Mouse (Mus musculus): ENCODE data around the gene Mgat5. TPM values are rescaled to one million over a fixed set of nuclear protein-coding genes. Genes with fewer than 3 reads are reported as not detected.

The Mgat5 gene
- polyA plus RNA-seq, 1 experiment = 3.6 TPM

DNA sequence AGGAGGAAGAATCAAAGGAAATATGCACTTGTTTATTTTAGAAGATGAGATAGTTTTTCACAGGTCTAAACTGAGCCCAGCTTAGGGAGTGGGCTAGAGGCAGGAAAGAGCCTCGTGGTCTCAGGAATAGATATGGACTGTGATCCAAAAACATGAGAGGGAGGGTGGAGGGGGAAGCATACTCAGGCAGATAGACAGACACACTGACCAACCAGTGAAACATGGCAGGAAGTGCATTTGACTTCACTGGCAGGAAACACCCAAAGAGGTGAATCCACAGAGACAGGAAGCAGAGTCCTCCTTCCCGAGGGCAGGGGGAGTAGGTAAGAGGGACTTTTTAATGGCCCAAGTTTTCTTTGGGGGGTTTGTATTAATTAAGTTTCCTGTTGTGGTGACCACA is 25.7 kb downstream of the Mgat5 start:
- TF ChIP-seq MAX (IDR thresholded peaks at IDR 0.05) (no peak), CEBPB (IDR thresholded peaks at IDR 0.05; ENCODE audit: low read depth) (no peak), MYOG (IDR thresholded peaks at IDR 0.05; ENCODE audit: control insufficient read depth, extremely low read depth, insufficient read length) (no peak), CTCF (IDR thresholded peaks at IDR 0.05; ENCODE audit: control insufficient read depth, insufficient read depth, insufficient read length) (no peak), USF1 (IDR thresholded peaks at IDR 0.05; ENCODE audit: low read depth) (no peak), MYOD1 (IDR thresholded peaks at IDR 0.05; ENCODE audit: control insufficient read depth, insufficient read length, low read depth) (no peak), FOSL1 (IDR thresholded peaks at IDR 0.05; ENCODE audit: insufficient read depth, low read length, poor library complexity, severe bottlenecking) (no peak)
- Histone ChIP-seq H3K27me3 (ENCODE audit: control insufficient read depth, insufficient read depth, insufficient read length) (no peaks in the 10 kb centered on the region), H3K36me3 (ENCODE audit: control insufficient read depth, insufficient read depth) (no peaks in the 10 kb centered on the region), H3K4me3 (ENCODE audit: insufficient read depth, poor library complexity, severe bottlenecking) (no peak overlapping the region), H3ac (ENCODE audit: control insufficient read depth, insufficient read length, low read depth) (no peak overlapping the region), H3K79me3 (ENCODE audit: low read depth) (no peaks in the 10 kb centered on the region), H3K79me2 (ENCODE audit: control insufficient read depth, insufficient read depth) (no peaks in the 10 kb centered on the region)

DNA sequence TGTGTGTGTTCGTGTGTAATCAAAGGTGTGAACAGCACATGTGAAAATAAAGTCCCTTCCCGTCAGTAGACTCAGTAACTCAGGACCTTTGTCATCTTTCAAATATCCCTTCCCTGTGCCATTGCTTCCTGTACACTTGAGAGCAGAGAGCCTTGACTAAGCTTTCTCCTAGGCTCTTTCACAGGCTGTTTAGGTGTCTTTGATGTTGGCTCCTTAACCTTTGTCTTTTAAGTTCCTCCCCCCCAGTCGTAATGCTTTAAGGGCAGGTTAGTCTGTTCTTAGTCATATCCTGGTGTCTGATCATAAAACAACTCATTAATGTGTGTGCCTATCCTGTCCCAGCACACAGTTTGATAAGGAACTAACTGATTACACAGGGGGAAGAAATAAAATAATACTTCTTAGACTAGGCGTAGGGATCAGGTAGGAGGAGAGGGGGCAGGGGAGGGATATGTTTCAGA is 28.4 kb downstream of the Mgat5 start:
- Histone ChIP-seq H3K27me3 (ENCODE audit: control insufficient read depth, insufficient read depth, insufficient read length) (no peaks in the 10 kb centered on the region), H3ac (ENCODE audit: control insufficient read depth, insufficient read length, low read depth) (no peak overlapping the region), H3K4me3 (ENCODE audit: insufficient read depth, poor library complexity, severe bottlenecking) (no peak overlapping the region), H3K79me2 (ENCODE audit: control insufficient read depth, insufficient read depth) (no peaks in the 10 kb centered on the region), H3K79me3 (ENCODE audit: low read depth) (no peaks in the 10 kb centered on the region), H3K36me3 (ENCODE audit: control insufficient read depth, insufficient read depth) (no peaks in the 10 kb centered on the region)
- no peak for TF ChIP-seq FOSL1 (IDR thresholded peaks at IDR 0.05; ENCODE audit: insufficient read depth, low read length, poor library complexity, severe bottlenecking)
- TF ChIP-seq MYOG (IDR thresholded peaks at IDR 0.05; ENCODE audit: control insufficient read depth, extremely low read depth, insufficient read length) = no peak
- no peak for TF ChIP-seq MYOD1 (IDR thresholded peaks at IDR 0.05; ENCODE audit: control insufficient read depth, insufficient read length, low read depth)

DNA sequence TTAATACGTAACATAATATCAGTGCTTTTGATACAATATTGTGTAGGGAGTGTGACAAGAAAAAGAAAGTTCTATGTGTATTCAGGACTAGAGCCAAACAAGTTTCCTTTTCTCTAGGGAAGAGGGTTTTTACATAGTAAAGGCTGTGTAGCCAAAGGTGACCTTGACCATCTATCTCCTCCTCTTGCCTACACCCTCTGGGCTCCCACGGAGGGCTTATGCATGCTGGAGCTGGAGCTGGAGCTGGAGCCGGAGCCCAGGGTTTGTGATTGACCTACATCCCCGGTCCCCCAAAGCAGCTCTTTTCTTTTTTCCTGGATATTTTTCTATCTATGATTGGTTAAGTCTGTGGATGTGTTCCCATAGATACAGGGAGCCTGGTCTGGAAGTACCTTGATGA is 30.3 kb downstream of the Mgat5 start:
- TF ChIP-seq CEBPB (IDR thresholded peaks at IDR 0.05; ENCODE audit: low read depth) = no peak
- no peak for TF ChIP-seq MYOG (IDR thresholded peaks at IDR 0.05; ENCODE audit: control insufficient read depth, extremely low read depth, insufficient read length)
- TF ChIP-seq MAX (IDR thresholded peaks at IDR 0.05) = no peak
- no peak for TF ChIP-seq USF1 (IDR thresholded peaks at IDR 0.05; ENCODE audit: low read depth)
- TF ChIP-seq MYOD1 (IDR thresholded peaks at IDR 0.05; ENCODE audit: control insufficient read depth, insufficient read length, low read depth) = no peak
- no peaks in the 10 kb centered on the region for H3K27me3 ChIP-seq (ENCODE audit: control insufficient read depth, insufficient read depth, insufficient read length)

DNA sequence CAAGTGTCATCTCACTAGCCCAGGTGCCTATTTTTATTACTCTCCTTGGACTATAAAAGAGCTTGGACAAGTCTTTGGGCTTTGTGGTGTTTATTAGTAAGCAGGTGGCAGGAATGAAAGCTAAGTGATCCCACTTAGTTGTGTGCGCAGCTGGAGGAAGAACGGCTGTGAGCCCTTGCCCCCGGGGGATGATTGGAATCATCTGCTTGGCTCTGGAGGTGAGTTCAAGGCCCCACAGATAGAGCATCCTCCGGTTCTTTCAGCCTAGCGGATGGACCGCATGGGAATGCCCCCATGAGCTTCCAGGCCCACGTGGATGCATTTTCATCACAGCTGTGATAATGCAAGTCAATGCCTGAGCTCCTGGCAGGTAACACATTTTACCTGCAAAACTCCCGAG is 31.6 kb downstream of the Mgat5 start:
- H3ac ChIP-seq (ENCODE audit: control insufficient read depth, insufficient read length, low read depth) = no peak overlapping the region
- no peaks in the 10 kb centered on the region for H3K79me3 ChIP-seq (ENCODE audit: low read depth)
- no peaks in the 10 kb centered on the region for H3K79me2 ChIP-seq (ENCODE audit: control insufficient read depth, insufficient read depth)
- TF ChIP-seq MAX (IDR thresholded peaks at IDR 0.05) (no peak), USF1 (IDR thresholded peaks at IDR 0.05; ENCODE audit: low read depth) (no peak), FOSL1 (IDR thresholded peaks at IDR 0.05; ENCODE audit: insufficient read depth, low read length, poor library complexity, severe bottlenecking) (no peak), MYOG (IDR thresholded peaks at IDR 0.05; ENCODE audit: control insufficient read depth, extremely low read depth, insufficient read length) (no peak), MYOD1 (IDR thresholded peaks at IDR 0.05; ENCODE audit: control insufficient read depth, insufficient read length, low read depth) (no peak), CTCF (IDR thresholded peaks at IDR 0.05; ENCODE audit: control insufficient read depth, insufficient read depth, insufficient read length) (no peak), CEBPB (IDR thresholded peaks at IDR 0.05; ENCODE audit: low read depth) (no peak)
- no peak overlapping the region for H3K4me3 ChIP-seq (ENCODE audit: insufficient read depth, poor library complexity, severe bottlenecking)
- no peaks in the 10 kb centered on the region for H3K36me3 ChIP-seq (ENCODE audit: control insufficient read depth, insufficient read depth)
- H3K27me3 ChIP-seq (ENCODE audit: control insufficient read depth, insufficient read depth, insufficient read length) = no peaks in the 10 kb centered on the region

More for the DNA sequence above, 30.3 kb downstream of the Mgat5 start:
- H3K79me2 ChIP-seq (ENCODE audit: control insufficient read depth, insufficient read depth) = no peaks in the 10 kb centered on the region
- no peak overlapping the region for H3ac ChIP-seq (ENCODE audit: control insufficient read depth, insufficient read length, low read depth)
- no peaks in the 10 kb centered on the region for H3K36me3 ChIP-seq (ENCODE audit: control insufficient read depth, insufficient read depth)
- no peak overlapping the region for H3K4me3 ChIP-seq (ENCODE audit: insufficient read depth, poor library complexity, severe bottlenecking)
- H3K79me3 ChIP-seq (ENCODE audit: low read depth) = no peaks in the 10 kb centered on the region

DNA sequence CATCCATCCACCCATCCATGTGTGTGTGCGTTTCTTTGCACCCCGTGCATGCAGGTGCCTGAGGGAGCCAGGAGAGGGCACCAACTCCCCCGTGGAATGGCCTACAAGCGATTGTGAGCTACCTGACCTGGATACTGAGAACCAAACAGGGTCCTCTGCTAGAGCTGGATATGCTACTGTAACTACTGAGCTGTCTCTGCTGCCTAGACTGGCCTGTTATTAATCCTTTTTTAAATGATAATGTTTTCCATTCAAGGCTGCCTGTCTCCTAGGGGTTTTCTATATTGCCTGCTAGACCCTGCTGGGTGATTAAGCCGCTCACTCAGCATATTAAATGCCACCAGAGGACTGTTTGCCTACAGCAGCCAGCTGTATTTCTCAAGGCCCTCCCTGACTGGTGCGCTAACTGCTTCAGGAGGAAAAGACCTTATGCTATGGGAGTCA is 34.1 kb downstream of the Mgat5 start:
- Histone ChIP-seq H3K79me3 (ENCODE audit: low read depth) (no peaks in the 10 kb centered on the region), H3ac (ENCODE audit: control insufficient read depth, insufficient read length, low read depth) (no peak overlapping the region)
- TF ChIP-seq CTCF (IDR thresholded peaks at IDR 0.05; ENCODE audit: control insufficient read depth, insufficient read depth, insufficient read length) = no peak

DNA sequence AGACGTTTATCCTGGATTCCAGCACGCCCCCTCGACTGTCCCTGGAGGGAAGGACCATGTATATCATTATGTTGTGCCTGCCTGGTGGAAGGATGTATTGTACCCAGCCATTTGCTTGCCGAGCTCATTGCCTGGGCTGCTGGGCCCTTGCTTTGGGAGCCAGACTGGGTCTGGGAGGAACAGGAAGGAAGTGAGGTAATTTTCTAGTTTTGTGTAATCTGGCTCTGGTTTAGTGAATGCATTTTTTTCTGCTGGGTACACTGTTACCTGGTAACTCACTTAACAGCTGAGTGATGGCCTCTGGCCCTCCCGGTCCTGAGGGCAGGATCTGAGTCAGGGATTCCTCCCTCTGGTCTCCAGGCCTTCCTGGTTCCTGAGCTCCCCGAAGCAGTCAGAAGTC is 35.1 kb downstream of the Mgat5 start:
- H3K79me2 ChIP-seq (ENCODE audit: control insufficient read depth, insufficient read depth) = no peaks in the 10 kb centered on the region
- H3K27me3 ChIP-seq (ENCODE audit: control insufficient read depth, insufficient read depth, insufficient read length) = no peaks in the 10 kb centered on the region
- no peak for TF ChIP-seq FOSL1 (IDR thresholded peaks at IDR 0.05; ENCODE audit: insufficient read depth, low read length, poor library complexity, severe bottlenecking)
- TF ChIP-seq USF1 (IDR thresholded peaks at IDR 0.05; ENCODE audit: low read depth) = no peak
- no peak for TF ChIP-seq MAX (IDR thresholded peaks at IDR 0.05)
- TF ChIP-seq CTCF (IDR thresholded peaks at IDR 0.05; ENCODE audit: control insufficient read depth, insufficient read depth, insufficient read length) = no peak
- no peak for TF ChIP-seq CEBPB (IDR thresholded peaks at IDR 0.05; ENCODE audit: low read depth)
- no peak for TF ChIP-seq MYOD1 (IDR thresholded peaks at IDR 0.05; ENCODE audit: control insufficient read depth, insufficient read length, low read depth)
- TF ChIP-seq MYOG (IDR thresholded peaks at IDR 0.05; ENCODE audit: control insufficient read depth, extremely low read depth, insufficient read length) = no peak
- no peaks in the 10 kb centered on the region for H3K36me3 ChIP-seq (ENCODE audit: control insufficient read depth, insufficient read depth)
- H3K79me3 ChIP-seq (ENCODE audit: low read depth) = no peaks in the 10 kb centered on the region
- no peak overlapping the region for H3K4me3 ChIP-seq (ENCODE audit: insufficient read depth, poor library complexity, severe bottlenecking)
- no peak overlapping the region for H3ac ChIP-seq (ENCODE audit: control insufficient read depth, insufficient read length, low read depth)

More for the DNA sequence above, 34.1 kb downstream of the Mgat5 start:
- Histone ChIP-seq H3K4me3 (ENCODE audit: insufficient read depth, poor library complexity, severe bottlenecking) (no peak overlapping the region), H3K27me3 (ENCODE audit: control insufficient read depth, insufficient read depth, insufficient read length) (no peaks in the 10 kb centered on the region), H3K36me3 (ENCODE audit: control insufficient read depth, insufficient read depth) (no peaks in the 10 kb centered on the region), H3K79me2 (ENCODE audit: control insufficient read depth, insufficient read depth) (no peaks in the 10 kb centered on the region)
